Mouse (Mus musculus) CD4-positive, CD25-positive, alpha-beta regulatory T cell (primary cell): ENCODE results near the gene 2900026A02Rik. TPM values are rescaled to one million over a fixed set of nuclear protein-coding genes. Genes with fewer than 3 reads are reported as not detected.

ENCODE experiments used
- polyA plus RNA-seq: library from polyadenylated mRNA; unstranded; fragments of 100-300 nt; shearing (Covaris generic); gene quantifications from one replicate; pipeline ENCODE4 v1.2.1, GENCODE M21; 2017

2900026A02Rik gene
- 3.5 TPM for polyA plus RNA-seq

GRCm38 (mm10) chr5:113221147-113221865, at the start of gene 2900026A02Rik:
TSS of gene 2900026A02Rik (minus strand) at chr5:113221236.

GRCm38 (mm10) chr5:113226632-113227102, 5.6 kb upstream of the 2900026A02Rik start, which contains the start of gene Tmem211:
TSS of gene Tmem211 (plus strand) at chr5:113226909.

DNA sequence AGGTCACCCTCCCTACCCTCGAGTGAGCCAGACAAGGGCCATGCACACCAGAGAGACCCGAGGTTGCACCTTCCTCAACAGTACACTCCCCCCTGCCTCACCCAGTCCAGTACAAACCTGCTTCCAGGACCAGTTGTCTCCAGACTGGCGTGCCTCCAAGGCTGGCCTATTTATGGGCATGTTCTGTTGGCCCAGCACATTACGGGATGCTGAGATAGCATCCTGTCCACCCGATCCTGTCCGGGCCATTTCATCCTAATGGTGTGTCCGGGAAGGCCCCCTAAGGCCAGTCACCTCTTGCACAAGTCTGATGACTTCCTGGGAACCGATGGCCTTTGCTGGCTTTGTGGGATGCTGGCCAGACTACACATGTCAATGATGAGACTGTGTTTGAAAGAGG, 139.6 kb downstream of the 2900026A02Rik start, which contains the start of gene Crybb3:
Crybb3 (minus strand) TSS at position 146 of the 400 bp plus-strand sequence.

DNA sequence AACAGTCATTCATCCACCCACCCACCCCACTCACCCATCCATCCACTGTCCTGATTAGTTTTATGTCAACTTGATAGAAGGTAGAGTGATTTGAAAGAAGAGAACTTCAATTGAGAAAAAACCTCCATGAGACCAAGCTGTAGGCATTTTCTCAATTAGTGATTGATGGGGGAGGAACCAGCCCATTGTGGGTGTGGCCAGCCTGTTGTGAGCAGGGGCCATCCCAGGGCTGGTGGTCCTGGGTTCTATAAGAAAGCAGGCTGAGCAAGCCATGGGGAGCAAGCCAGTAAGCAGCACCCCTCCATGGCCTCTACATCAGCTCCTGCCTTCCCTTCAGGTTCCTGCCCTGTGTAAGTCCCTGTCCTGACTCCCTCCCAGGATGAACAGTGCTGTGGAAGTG, 151.0 kb downstream of the 2900026A02Rik start, which contains the start of gene Crybb2:
Crybb2 (minus strand) TSS at position 101 of the 400 bp plus-strand sequence.

Other genes with a start within 250 kb of the 2900026A02Rik start
- 0.36 TPM for gene Grk3, start 205.4 kb downstream of the 2900026A02Rik start, polyA plus RNA-seq
- gene Crybb2, start 151.1 kb downstream of the 2900026A02Rik start, polyA plus RNA-seq, result not detected
- not detected for gene Crybb3, start 139.7 kb downstream of the 2900026A02Rik start, polyA plus RNA-seq
- not detected for gene Tmem211, start 5.7 kb upstream of the 2900026A02Rik start, polyA plus RNA-seq
- 0.05 TPM for gene Sgsm1, start 89.5 kb upstream of the 2900026A02Rik start, polyA plus RNA-seq
- not detected for gene Aym1, start 136.1 kb upstream of the 2900026A02Rik start, polyA plus RNA-seq